Mouse (Mus musculus) ES-E14 (cell line): ENCODE data around the gene Pdlim1. TPM values are rescaled to one million over a fixed set of nuclear protein-coding genes. Genes with fewer than 3 reads are reported as not detected.

ENCODE experiments used
- DNase-seq: peaks from one replicate; pipeline ENCODE4 v3.0.0-alpha.2; 2013; ENCODE audit warnings: low read depth, low spot score
- H3K27ac ChIP-seq: 2 replicates; pipeline ENCODE4 v1.5.1; 2012; ENCODE audit warnings: low read depth, mild to moderate bottlenecking, low read length, moderate library complexity, mixed read lengths; ENCODE audit not compliant: poor library complexity, insufficient read depth, severe bottlenecking
- H3K36me3 ChIP-seq: 2 replicates; pipeline ENCODE4 v1.6.1; 2012; ENCODE audit warnings: mild to moderate bottlenecking, low read length, moderate library complexity, mixed read lengths; ENCODE audit not compliant: control insufficient read depth, poor library complexity, insufficient read depth, severe bottlenecking
- H3K4me1 ChIP-seq, 2 experiments: fragments of 150-350 bp in 1 of 2; sonication (generic) in 1 of 2; 2 replicates each; pipeline ENCODE4 v1.6.1; 2012; ENCODE audit warnings: low read length in 2 of 2, mild to moderate bottlenecking in 1 of 2, mixed read lengths in 1 of 2; ENCODE audit not compliant: control insufficient read depth in 2 of 2, insufficient read depth in 2 of 2, poor library complexity in 1 of 2
- H3K4me3 ChIP-seq, 2 experiments: fragments of 150-350 bp in 1 of 2; sonication (generic) in 1 of 2; 2 replicates each; pipeline ENCODE4 v1.5.1; 2012; ENCODE audit warnings: low read length in 2 of 2, low read depth in 1 of 2, mild to moderate bottlenecking in 1 of 2, mixed read lengths in 1 of 2; ENCODE audit not compliant: insufficient read depth in 1 of 2, poor library complexity in 1 of 2, severe bottlenecking in 1 of 2
- H3K9ac ChIP-seq: 2 replicates; pipeline ENCODE4 v1.6.1; 2012; ENCODE audit warnings: low read depth, mild to moderate bottlenecking, low read length, mixed read lengths; ENCODE audit not compliant: poor library complexity, insufficient read depth, severe bottlenecking
- H3K9me3 ChIP-seq: fragments of 150-350 bp; sonication (generic); 2 replicates; pipeline ENCODE4 v1.6.1; 2012; ENCODE audit warnings: low read depth, mild to moderate bottlenecking, low read length; ENCODE audit not compliant: control insufficient read depth, insufficient read depth
- CHD2 ChIP-seq: IDR thresholded peaks from 2 replicates; pipeline ENCODE4 v1.6.1; 2014; ENCODE audit warnings: mild to moderate bottlenecking, low read depth, low read length, inconsistent platforms
- HCFC1 ChIP-seq: IDR thresholded peaks from 2 replicates; pipeline ENCODE4 v1.6.1; 2012; ENCODE audit warnings: low read length, inconsistent platforms, borderline replicate concordance; ENCODE audit not compliant: insufficient read depth
- MAFK ChIP-seq: IDR thresholded peaks from 2 replicates; pipeline ENCODE4 v1.6.1; 2014; ENCODE audit warnings: mild to moderate bottlenecking, low read depth, low read length, inconsistent platforms; ENCODE audit not compliant: insufficient read depth
- ZC3H11A ChIP-seq: IDR thresholded peaks from 2 replicates; pipeline ENCODE4 v1.6.1; 2012; ENCODE audit warnings: low read depth, mild to moderate bottlenecking, inconsistent platforms, low read length, borderline replicate concordance
- ZNF384 ChIP-seq: IDR thresholded peaks from 2 replicates; pipeline ENCODE4 v1.6.1; 2012; ENCODE audit warnings: low read depth, low read length, inconsistent platforms
- in situ Hi-C, 2 experiments: fragments of 600-800 bp; cut with MboI; formaldehyde crosslinking; loops; one replicate each; pipeline ENCODE4 v1.15.1; 2025; ENCODE audit warnings: low sequenced_read_pairs in 2 of 2, inconsistent platforms in 1 of 2; ENCODE audit not compliant: unreplicated experiment in 2 of 2
- total RNA-seq: library from RNA; depleted of rRNA; stranded (reverse); fragments of 300-350 nt; gene quantifications from 2 replicates; pipeline ENCODE4 v1.2.3, GENCODE M21; 2012; rRNA removed

Pdlim1 gene
- total RNA-seq, 1 experiment, result 59.7 TPM

- Histone ChIP-seq H3K27ac (no peak overlapping the region), H3K4me3 (no peak overlapping the region), H3K9me3 (no peaks in the 10 kb centered on the region), H3K9ac (no peak overlapping the region), H3K4me1 (peaks cover 1% of the 10 kb centered on the region in 2 experiments; a peak in 1 of 4 replicates), H3K36me3 (no peaks in the 10 kb centered on the region)
- in situ Hi-C loops, result no loop called here
- no peak for DNase-seq
- no peak for TF ChIP-seq ZNF384
- TF ChIP-seq CHD2, result no peak
- no peak for TF ChIP-seq MAFK
- TF ChIP-seq ZC3H11A, result no peak
- TF ChIP-seq HCFC1, result no peak
Observed at GRCm38 (mm10) chr19:40178311-40178710, 93.3 kb downstream of the Pdlim1 start.

Other genes with a start within 250 kb of the Pdlim1 start
- gene Cyp2c54, start 198.0 kb downstream of the Pdlim1 start, total RNA-seq, result not detected in 2 replicates
- not detected in 2 replicates for gene Cyp2c50, start 182.2 kb downstream of the Pdlim1 start, total RNA-seq
- not detected in 2 replicates for gene Cyp2c70, start 84.5 kb downstream of the Pdlim1 start, total RNA-seq
- 12.5 and 18.0 TPM in 2 replicates for gene Sorbs1, start 241.9 kb upstream of the Pdlim1 start, total RNA-seq